Mouse (Mus musculus): Measurements from ENCODE around the gene Tbc1d9b.
"Not testable (repeated sequence)": the region's sequence is repeated elsewhere in the genome, so short reads cannot be mapped to it uniquely, and the experiment has no call there.

Tbc1d9b gene

DNA sequence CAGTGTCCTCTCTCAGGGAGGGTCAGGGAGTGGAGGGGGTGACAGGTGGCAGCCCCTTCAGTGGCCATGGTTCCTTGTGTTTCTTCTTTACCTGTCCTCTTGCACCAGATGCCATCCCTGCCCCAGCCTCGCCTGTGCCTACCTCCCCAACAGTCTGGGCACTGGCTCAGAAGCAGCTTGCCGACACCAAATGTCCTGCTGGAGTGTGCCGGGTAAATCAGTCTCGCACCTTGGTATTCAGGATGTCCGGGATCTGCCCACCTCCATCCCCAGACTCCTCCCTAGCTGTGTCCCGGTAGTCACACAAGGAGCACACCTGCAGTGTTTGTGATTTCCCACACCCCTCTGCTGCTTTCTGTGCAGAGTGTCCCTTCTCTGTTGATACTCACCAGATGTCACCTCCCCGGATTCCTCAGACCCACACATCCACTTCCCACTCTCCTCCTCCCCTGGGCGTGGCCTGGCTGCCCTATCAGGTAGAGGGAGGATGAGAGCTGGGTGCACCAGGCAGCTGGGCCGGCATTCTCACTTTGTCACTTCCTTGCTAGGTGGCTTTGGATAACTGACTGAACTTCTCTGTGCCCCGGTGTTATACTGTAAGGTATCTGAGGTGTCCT is 7.1 kb downstream of the Tbc1d9b start:
- no peak for DNase-seq (ENCODE audit: low spot score)

DNA sequence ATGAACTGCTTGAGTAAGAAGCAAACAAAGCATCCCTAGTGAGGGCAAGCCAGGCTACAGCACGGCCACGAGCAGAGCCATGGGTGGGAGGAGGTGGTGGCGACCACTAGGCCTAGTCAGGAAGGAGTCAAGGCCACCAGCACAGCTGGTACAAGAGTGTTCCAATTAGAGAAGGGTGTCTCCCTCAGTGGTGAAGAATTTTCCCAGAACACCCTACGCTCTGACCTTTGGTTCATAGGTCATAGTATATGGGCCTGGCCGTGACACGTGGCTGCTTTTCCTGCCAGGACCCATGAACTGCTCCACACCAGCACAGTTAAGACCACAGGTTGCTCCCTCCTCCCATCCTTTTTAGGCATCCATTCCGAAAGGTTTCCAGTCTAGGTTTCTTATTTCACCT is 8.4 kb downstream of the Tbc1d9b start:
- no peak for DNase-seq (ENCODE audit: low spot score)

DNA sequence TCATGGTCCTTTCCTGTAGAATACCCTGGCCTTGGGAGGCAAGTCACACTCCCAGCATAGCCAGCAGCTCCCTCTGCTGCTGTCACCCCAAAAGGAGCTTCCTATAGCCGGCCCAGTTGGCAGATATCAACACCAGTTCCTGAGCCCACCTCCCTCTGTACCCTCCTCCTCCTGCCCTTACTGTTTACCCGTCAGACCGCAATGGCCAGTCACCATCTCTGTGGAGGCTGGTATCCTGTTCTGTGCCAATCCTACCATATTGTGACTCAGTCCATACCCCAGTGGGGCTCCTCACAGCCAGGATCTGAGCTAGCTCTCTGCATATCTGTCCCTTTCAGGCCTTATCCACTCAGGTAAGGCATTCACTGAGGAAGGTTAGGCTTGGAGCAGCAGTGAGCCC is 14.3 kb downstream of the Tbc1d9b start:
- no peak for DNase-seq (ENCODE audit: low spot score)

DNA sequence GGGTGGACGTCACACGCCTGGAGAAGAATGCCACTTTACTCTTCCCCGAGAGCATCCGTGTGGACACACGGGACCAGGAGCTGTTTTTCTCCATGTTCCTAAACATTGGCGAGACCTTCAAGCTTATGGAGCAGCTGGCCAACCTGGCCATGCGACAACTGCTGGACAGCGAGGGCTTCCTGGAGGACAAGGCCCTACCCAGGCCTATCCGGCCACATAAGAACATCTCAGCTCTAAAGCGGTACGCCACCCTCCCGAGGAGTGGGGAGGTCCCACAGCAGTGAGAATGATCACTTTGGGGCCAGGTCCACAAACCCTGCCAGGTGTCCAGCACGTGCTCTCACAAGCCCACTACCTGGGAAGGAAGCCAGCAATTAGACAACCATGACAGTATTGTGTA is 14.9 kb downstream of the Tbc1d9b start:
- DNase-seq (ENCODE audit: low spot score): no peak

DNA sequence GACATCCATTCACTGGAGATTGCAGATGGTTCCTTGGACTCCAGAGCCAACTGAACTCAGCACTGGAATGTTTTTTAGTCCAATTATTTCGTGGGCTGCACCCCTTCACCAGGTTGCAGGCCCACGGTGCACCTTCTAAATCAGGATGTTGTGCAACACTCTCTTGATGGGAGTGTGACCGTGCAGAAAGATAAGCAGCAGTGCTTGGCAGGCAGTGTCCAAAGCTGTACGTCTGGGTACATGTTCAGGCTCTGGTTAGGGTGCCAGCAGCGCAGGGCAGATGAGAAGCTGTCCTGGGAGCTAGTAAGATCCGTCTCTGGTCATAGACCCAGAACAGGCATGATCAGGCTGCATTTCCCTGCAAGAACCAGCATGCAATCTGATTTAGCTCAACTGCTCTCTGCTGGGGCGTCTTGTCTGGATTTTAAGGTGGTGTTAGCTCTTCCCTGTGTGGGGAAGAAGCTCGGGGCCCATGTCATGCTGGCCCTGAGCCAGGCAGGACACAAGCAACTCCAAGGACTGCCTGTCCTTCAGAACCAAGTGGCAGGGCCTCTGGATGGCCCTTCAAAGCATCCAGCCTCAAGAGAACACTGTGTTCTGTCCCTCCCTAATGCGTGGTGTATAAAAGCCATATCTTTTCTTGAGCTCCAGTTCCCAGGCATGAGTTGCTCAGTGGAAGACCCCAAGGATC is 16.2 kb downstream of the Tbc1d9b start:
- DNase-seq (ENCODE audit: low spot score): peak; percentile 83

DNA sequence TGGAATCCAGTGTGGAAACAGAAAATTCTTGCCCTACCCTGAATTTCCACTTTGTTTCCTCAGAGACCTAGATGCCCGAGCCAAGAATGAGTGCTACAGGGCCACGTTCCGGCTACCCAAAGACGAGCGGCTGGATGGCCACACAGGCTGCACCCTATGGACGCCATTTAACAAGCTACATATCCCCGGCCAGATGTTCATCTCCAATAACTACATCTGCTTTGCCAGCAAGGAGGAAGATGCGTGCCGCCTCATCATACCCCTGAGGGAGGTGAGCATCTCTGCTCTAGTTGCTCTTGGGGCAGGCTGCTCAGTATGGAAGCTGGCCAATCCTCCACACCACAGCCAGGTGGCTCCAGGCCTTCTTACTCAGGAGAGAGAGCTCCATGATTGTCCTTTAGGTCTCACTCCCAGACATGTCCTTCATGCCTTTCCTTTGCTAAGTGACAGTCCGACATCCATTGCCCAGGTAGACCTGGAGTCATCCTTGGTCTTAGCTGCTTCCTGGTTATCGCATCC is 16.8 kb downstream of the Tbc1d9b start:
- DNase-seq (ENCODE audit: low spot score): peak; percentile 49

DNA sequence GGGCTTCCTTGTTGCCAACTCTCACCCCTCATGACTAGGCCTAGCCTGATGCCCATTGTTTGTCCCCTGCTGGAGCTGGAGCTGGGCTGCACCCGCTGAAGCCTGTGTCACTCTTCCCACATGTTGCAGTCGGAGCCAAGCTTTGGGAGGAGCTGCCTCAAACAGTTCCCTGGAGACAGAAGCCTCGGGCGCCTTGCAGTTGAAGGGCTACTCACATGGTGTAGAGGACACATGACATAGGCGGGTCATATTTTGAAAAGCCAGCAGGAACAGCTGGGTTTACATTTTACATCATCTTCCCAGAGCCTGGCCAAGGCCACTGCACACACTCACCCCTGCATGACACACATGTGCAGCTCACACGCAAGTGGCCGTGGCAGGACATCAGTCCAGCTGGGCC is 18.0 kb downstream of the Tbc1d9b start:
- no peak for DNase-seq (ENCODE audit: low spot score)

DNA sequence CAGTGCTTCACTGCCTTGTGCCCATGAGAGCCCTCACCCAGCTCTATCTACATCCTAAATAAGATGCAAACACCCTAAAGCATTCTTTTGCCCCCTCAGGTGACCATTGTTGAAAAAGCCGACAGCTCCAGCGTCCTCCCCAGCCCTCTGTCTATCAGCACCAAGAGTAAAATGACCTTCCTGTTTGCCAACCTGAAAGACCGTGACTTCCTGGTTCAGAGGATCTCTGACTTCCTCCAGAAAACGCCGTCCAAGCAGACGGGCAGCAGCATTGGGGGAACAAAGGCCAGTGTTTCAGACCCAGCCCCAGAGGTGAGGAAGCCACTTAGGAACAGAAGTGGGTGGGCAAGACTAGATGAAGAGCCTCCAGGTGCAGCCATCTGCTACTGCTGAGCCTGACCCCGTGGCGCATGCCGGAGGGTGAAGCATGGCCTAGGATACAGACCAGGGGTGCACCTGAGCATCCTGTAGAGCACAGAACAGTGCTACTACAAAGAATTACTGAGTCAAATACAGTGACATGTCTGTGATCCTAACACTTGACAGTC is 18.5 kb downstream of the Tbc1d9b start:
- no peak for DNase-seq (ENCODE audit: low spot score)

DNA sequence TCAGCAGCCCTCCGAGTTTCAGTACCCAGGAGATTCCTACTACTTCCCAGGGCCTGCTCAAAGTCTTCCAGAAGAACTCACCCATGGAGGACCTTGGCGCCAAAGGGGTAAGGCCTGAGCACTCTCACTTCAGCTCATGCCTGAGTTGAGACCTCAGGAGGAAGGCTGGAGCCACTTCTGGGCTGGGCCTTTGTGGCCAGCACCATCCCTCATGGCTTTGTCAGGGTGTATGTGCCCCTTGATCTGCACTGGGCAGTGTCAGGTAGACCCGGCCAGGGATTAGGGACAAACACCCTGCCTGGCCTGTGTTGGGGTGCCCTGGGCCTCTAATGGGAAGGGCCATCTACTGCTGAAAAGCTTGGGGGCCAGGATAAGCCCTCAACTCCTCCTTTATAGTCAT is 20.2 kb downstream of the Tbc1d9b start:
- no peak for DNase-seq (ENCODE audit: low spot score)

DNA sequence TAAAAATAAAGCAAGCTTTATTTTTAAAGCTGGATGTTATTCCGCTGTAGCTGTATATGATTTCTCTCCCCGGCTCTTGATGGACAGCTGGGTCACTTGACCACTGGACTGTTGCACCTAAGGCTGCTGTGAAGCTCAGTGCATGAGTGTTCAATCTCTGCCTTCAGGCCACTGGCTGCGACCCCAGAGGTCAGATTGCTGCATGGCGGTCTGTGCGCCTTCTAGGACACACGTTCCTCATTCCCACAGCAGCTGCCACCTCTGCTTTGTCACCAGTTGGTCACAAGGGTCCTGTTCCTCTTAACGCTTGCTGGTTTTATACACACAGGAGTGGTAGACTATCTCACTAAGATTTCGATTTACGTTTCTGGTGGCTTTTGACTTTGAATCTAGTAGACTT is 23.0 kb downstream of the Tbc1d9b start:
- DNase-seq (ENCODE audit: low spot score): no peak

DNA sequence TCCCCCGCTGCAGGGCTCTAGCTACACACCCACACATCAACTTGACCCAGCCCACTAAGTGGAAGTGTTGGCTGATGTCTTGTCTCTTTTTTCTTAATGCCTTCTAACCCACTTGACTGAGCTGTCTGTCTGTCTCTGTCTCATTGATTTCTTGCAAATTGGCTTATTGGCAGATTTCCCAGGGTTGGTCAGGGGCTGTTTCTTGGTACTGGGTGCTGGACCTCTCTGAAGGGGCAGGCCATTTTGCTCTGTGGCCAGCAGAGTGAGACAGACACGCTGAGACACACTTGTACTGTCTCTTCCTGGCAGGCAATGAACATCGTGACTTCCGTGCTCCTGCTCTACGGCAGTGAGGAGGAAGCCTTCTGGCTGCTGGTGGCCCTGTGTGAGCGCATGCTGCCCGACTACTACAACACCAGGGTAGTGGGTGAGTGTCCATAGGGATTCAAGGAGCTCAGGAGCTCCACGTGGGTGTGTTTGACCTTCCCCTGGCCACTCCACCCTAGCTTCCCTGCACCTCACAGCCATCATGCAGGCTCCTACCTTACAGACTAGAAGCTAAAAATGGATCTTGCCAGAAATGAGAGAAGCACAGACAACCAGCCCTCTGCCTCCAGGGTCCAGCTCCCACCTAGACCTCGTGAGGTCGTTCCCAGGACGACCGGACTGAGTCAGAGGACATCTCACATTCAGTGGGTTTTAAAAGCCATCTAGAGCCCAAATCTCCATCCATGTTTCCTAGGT is 23.8 kb downstream of the Tbc1d9b start:
- no peak for DNase-seq (ENCODE audit: low spot score)

DNA sequence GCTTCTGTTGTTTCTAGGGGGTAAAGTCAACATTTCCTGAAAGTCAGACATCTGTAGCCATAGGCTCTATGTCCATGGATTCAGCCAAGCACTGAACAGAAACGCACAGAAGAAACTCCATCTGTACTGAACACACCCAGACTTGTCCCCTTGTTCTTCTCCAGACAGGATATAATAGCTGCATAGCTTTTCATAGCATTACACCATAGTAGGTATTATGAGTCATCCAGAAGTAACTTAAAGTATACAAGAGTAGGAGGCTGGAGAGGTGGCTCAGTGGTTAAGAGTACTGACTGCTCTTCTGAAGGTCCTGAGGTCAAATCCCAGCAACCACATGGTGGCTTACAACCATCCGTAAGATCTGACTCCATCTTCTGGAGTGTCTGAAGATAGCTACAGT is 24.6 kb downstream of the Tbc1d9b start:
- no peak for DNase-seq (ENCODE audit: low spot score)

DNA sequence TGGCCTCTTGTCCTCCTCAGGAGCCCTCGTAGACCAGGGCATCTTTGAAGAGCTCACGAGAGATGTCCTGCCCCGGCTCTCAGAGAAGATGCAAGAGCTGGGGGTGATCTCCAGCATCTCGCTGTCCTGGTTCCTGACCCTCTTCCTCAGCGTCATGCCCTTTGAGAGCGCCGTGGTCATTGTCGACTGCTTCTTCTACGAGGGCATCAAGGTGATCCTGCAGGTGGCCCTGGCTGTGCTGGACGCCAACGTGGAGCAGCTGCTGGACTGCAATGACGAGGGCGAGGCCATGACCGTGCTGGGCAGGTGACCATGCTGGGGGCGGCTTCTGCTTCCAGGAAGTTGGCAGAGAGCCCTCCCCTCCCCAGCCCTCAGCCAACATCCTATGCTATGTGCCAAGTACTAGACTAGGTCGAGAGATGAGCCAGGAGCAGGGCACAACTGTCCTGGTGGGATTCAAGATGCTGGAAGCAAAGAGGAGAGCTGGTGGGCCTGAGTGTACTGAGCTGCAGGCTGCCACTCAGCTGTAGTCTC is 25.6 kb downstream of the Tbc1d9b start:
- DNase-seq (ENCODE audit: low spot score): no peak

DNA sequence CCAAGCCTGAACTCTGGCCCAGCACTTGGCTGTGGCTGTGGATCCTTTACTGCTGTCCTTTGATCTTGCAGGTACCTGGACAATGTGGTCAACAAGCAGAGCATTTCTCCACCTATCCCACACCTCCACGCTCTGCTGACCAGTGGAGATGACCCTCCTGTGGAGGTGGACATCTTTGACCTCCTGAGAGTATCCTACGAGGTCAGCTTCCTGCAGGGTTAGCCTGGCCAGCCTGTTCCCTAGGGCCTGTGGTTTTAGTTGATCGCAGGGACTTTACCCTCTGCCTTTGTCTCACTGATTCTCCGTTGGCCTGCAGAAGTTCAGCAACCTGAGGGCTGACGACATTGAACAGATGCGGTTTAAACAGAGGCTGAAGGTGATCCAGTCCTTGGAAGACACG is 27.1 kb downstream of the Tbc1d9b start:
- no peak for DNase-seq (ENCODE audit: low spot score)

DNA sequence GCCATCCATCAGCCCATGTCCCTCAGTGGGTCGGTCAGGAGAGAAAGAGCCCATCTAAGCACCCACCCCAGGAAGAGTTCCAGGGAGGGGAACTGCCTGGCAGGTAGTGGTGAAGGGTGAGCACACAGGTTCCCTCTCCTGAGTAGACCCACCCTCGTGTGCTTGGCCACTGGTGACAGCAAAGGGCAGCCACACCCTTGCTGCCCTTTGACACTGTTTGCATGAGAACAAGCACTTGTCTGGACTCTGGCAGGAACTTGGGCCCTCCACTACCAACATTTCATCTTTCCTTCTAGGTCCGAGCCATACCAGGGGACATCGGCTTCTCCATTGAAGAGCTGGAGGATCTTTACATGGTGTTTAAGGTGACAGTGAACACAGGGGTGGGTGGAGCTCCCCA is 28.2 kb downstream of the Tbc1d9b start:
- no peak for DNase-seq (ENCODE audit: low spot score)

DNA sequence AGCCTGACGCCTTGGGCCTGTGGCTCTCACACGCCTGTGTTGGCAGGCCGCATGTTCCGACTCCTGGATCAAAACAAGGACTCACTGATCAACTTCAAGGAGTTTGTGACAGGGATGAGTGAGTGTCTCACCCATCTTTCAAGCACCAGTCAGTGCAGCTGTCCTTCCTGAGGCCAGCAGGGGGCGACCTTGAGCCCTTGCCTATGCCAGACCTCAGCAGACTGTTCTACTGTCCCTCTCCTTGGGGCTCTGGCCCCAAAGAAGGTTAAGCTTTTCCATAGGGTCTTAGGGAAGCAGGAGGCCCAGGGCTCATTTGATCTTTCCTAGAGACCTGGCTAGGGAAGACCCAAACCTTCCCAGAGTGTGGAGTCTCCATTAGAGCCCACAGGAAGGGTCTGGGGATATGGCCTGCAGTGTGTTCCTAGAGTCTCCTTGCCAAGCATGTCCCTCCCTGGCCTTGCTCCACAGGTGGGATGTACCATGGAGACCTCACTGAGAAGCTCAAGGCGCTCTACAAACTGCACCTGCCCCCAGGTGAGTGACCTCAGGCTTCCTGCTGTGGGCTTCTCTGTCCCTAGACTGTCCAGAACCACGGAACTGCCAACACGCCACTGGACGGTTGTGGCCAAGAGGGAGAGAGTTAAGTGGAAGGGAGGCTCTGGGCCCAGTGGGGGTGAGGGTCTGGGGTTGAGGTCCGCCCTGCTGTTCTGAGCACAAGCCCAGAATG is 30.5 kb downstream of the Tbc1d9b start:
- peak; percentile 76 for DNase-seq (ENCODE audit: low spot score)

DNA sequence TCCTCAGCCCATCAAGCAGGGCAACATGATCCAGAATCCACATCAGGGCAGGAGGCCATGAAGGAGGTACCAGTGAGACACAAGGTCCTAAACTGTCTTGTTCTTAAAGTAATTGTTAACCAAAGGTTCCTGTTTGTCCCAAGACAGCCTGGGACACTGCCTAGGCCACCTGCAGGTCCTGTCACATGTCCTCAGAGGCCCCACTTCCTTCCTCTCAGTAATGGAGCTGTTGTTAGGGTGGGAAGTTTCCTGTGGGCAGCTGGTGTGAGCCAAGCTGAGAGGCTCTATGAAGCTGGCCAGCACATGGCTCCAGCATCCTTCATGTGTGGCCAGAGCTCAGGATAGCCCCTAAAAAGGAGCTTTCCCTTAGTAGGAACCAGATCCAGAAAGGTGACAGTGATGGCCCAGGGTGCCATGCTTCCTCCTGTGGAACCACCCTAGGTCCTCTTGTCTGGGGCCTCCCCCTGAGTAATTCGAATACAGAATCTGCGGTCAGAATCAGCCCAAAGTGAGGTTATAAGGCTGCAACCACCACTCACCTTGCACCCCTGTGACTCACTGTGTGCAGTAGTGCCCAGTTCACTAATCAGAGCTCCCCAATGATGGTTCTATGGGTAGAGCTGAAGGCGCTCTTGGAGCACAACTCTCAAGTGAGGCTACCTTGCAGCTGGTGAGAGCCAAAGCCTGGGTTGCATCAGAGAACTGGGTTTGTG is 31.3 kb downstream of the Tbc1d9b start:
- DNase-seq (ENCODE audit: low spot score): no peak

DNA sequence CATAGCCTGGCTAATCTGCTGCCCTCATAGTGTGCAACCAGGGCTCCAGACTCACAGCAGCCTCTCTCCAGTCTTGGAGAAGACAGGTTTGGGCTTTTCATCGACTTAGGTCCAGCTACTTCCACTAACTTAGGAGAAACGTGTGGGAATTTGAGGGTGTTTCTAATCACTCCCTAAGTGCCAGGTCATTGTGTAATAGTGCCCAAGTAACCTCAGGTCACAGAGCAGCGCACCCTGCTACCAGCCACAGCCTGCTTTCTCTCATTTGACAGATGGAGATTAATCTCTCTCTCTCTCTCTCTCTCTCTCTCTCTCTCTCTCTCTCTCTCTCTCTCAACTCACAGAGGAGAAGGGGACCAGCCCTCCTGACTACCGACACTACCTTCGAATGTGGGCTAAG is 37.2 kb downstream of the Tbc1d9b start:
- no peak for DNase-seq (ENCODE audit: low spot score)

DNA sequence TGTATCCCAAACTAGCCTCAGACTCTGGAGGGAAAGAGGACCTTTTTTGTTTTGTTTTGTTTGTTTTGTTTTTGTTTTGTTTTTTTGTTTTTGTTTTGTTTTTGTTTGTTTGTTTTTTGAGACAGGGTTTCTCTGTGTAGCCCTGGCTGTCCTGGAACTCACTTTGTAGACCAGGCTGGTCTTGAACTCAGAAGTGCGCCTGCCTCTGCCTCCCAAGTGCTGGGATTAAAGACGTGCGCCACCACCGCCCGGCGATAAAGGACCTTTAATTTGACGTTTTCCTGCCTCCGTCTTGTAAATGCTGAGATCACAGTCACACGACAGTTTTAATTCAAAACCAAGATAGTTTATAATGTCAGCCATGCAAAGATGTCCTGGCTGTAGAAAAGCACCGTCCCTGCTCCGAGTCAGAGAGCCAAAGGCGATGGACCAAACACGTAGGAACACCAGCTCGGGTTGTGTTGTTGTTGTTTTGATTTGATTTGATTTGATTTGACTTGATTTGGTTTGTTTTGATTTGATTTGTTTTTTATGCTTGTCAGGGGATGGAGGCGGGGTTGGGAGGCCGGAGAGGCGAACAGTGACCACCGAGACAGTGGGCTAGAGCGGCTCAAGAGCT is 43.0 kb downstream of the Tbc1d9b start, which contains the start of gene Mrnip:
Gene Mrnip (plus strand): TSS at position 334 of the 619 bp plus-strand sequence.
- DNase-seq (ENCODE audit: low spot score): not testable (repeated sequence)

DNA sequence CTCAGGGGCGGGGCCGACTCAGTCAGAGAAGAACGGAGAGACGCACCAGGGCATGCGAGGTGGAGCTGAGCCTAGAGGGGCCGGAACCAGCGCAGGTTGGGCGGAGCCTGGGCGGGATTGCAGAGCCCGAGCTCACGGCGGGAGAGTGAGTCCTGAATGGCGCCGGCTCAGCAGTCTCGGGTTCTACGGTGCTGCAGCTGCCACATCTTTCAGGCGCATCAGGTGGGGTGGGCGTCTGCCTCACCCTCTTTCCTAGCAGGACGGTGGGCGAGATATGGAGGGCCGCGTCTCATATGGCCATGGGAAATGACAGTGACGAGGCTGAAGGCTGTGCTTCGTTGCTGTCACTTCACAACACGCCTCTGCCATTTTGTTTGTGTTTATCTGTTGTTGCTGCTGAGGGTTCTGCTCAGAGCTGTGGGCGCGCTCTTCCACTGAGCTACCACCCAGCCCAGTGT is 43.6 kb downstream of the Tbc1d9b start:
- DNase-seq (ENCODE audit: low spot score): peak; percentile 98

DNA sequence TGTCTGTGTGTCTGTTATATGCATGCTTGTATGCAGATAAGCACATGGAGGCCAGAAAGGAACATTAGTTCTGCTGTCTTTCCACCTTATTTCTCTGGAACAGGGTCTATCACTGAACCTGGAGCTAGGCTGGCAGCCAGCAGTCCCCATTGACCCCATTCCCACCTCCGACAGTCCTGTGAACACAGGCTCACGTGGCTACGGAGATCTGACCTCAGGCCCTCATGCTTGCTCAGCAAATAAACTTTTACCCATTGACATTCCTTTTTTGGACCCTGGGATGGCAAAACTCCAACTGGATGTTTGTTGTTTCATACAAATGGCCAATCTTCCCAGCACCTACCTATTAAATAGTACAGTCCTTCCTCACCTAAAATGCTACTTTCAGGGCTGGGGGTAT is 45.2 kb downstream of the Tbc1d9b start:
- DNase-seq (ENCODE audit: low spot score): no peak
